Mouse (Mus musculus): ENCODE measurements around the gene Kbtbd12. TPM values are rescaled to one million over a fixed set of nuclear protein-coding genes. Genes with fewer than 3 reads are reported as not detected.

Kbtbd12 gene
- polyA plus RNA-seq, 1 experiment from 2014 or later = 0.33 TPM

GRCm38 (mm10) chr6:88583950-88584349 lies 53.8 kb downstream of the Kbtbd12 start:
- no peaks in the 10 kb centered on the region for H3K36me3 ChIP-seq (ENCODE audit: control insufficient read depth, insufficient read depth, low read length)
- WGBS = 87% methylated on average over 4 of the region's 4 CpGs
- no peak overlapping the region for H3K4me2 ChIP-seq (ENCODE audit: low read length)
- H3K9ac ChIP-seq (replicated peaks; ENCODE audit: low read length) = no peak overlapping the region
- H3K4me3 ChIP-seq (replicated peaks; ENCODE audit: low read depth, low read length) = no peak overlapping the region
- no peaks in the 10 kb centered on the region for H3K4me1 ChIP-seq (ENCODE audit: control insufficient read depth, insufficient read depth, low read length)
- no peak overlapping the region for H3K27ac ChIP-seq (replicated peaks; ENCODE audit: low read depth, low read length)
- no peaks in the 10 kb centered on the region for H3K9me3 ChIP-seq (ENCODE audit: control insufficient read depth, low read length)
- no peaks in the 10 kb centered on the region for H3K27me3 ChIP-seq (ENCODE audit: control insufficient read depth, insufficient read depth, low read length)
- ATAC-seq (ENCODE audit: low FRiP score, low TSS enrichment) (no peak), DNase-seq (no peak)

- Histone ChIP-seq H3K4me3 (replicated peaks; ENCODE audit: low read depth, low read length) (no peak overlapping the region), H3K9me3 (ENCODE audit: control insufficient read depth, low read length) (no peaks in the 10 kb centered on the region), H3K27ac (replicated peaks; ENCODE audit: low read depth, low read length) (no peak overlapping the region), H3K4me2 (ENCODE audit: low read length) (no peak overlapping the region), H3K4me1 (ENCODE audit: control insufficient read depth, insufficient read depth, low read length) (no peaks in the 10 kb centered on the region), H3K36me3 (ENCODE audit: control insufficient read depth, insufficient read depth, low read length) (no peaks in the 10 kb centered on the region), H3K27me3 (ENCODE audit: control insufficient read depth, insufficient read depth, low read length) (no peaks in the 10 kb centered on the region), H3K9ac (replicated peaks; ENCODE audit: low read length) (no peak overlapping the region)
- DNase-seq = no peak
- no peak for ATAC-seq (ENCODE audit: low FRiP score, low TSS enrichment)
- 91% methylated on average over 11 of the region's 11 CpGs for WGBS
Measured at GRCm38 (mm10) chr6:88576495-88576894, 61.3 kb downstream of the Kbtbd12 start.

GRCm38 (mm10) chr6:88566676-88567075 lies 71.1 kb downstream of the Kbtbd12 start:
- Histone ChIP-seq H3K9me3 (ENCODE audit: control insufficient read depth, low read length) (no peaks in the 10 kb centered on the region), H3K27me3 (ENCODE audit: control insufficient read depth, insufficient read depth, low read length) (peaks cover 20% of the 10 kb centered on the region), H3K9ac (replicated peaks; ENCODE audit: low read length) (no peak overlapping the region), H3K4me3 (replicated peaks; ENCODE audit: low read depth, low read length) (no peak overlapping the region), H3K4me2 (ENCODE audit: low read length) (peak overlapping the region; percentile 3; the same call in 1 of the 2 replicates), H3K27ac (replicated peaks; ENCODE audit: low read depth, low read length) (no peak overlapping the region), H3K4me1 (ENCODE audit: control insufficient read depth, insufficient read depth, low read length) (no peaks in the 10 kb centered on the region), H3K36me3 (ENCODE audit: control insufficient read depth, insufficient read depth, low read length) (no peaks in the 10 kb centered on the region)
- DNase-seq = peak; percentile 15
- 5% methylated on average over 7 of the region's 7 CpGs for WGBS
- ATAC-seq (ENCODE audit: low FRiP score, low TSS enrichment) = no peak

- Histone ChIP-seq H3K27ac (replicated peaks; ENCODE audit: low read depth, low read length) (no peak overlapping the region), H3K4me2 (ENCODE audit: low read length) (no peak overlapping the region), H3K9me3 (ENCODE audit: control insufficient read depth, low read length) (no peaks in the 10 kb centered on the region), H3K4me1 (ENCODE audit: control insufficient read depth, insufficient read depth, low read length) (no peaks in the 10 kb centered on the region), H3K36me3 (ENCODE audit: control insufficient read depth, insufficient read depth, low read length) (no peaks in the 10 kb centered on the region), H3K4me3 (replicated peaks; ENCODE audit: low read depth, low read length) (no peak overlapping the region), H3K27me3 (ENCODE audit: control insufficient read depth, insufficient read depth, low read length) (peaks cover 20% of the 10 kb centered on the region), H3K9ac (replicated peaks; ENCODE audit: low read length) (no peak overlapping the region)
- ATAC-seq (ENCODE audit: low FRiP score, low TSS enrichment) (no peak), DNase-seq (peak; percentile 59)
- 32% methylated on average over 6 of the region's 6 CpGs for WGBS
Measured at GRCm38 (mm10) chr6:88565033-88565432, 72.7 kb downstream of the Kbtbd12 start.

GRCm38 (mm10) chr6:88560156-88560555 lies 77.6 kb downstream of the Kbtbd12 start:
- ATAC-seq (ENCODE audit: low FRiP score, low TSS enrichment) = no peak
- DNase-seq = no peak
- peaks cover 6% of the 10 kb centered on the region for H3K27me3 ChIP-seq (ENCODE audit: control insufficient read depth, insufficient read depth, low read length)
- H3K9ac ChIP-seq (replicated peaks; ENCODE audit: low read length) = no peak overlapping the region
- no peak overlapping the region for H3K4me3 ChIP-seq (replicated peaks; ENCODE audit: low read depth, low read length)
- no peak overlapping the region for H3K27ac ChIP-seq (replicated peaks; ENCODE audit: low read depth, low read length)
- no peak overlapping the region for H3K4me2 ChIP-seq (ENCODE audit: low read length)
- no peaks in the 10 kb centered on the region for H3K4me1 ChIP-seq (ENCODE audit: control insufficient read depth, insufficient read depth, low read length)
- H3K9me3 ChIP-seq (ENCODE audit: control insufficient read depth, low read length) = no peaks in the 10 kb centered on the region
- WGBS = 96% methylated on average over 4 of the region's 4 CpGs
- no peaks in the 10 kb centered on the region for H3K36me3 ChIP-seq (ENCODE audit: control insufficient read depth, insufficient read depth, low read length)

- WGBS = 19% methylated on average over 5 of the region's 5 CpGs
- ATAC-seq (ENCODE audit: low FRiP score, low TSS enrichment) (no peak), DNase-seq (peak; percentile 58)
Measured at GRCm38 (mm10) chr6:88559688-88560087, 78.1 kb downstream of the Kbtbd12 start.

GRCm38 (mm10) chr6:88558076-88558475 lies 79.7 kb downstream of the Kbtbd12 start:
- H3K9me3 ChIP-seq (ENCODE audit: control insufficient read depth, low read length) = no peaks in the 10 kb centered on the region
- no peak overlapping the region for H3K4me3 ChIP-seq (replicated peaks; ENCODE audit: low read depth, low read length)
- DNase-seq (no peak), ATAC-seq (ENCODE audit: low FRiP score, low TSS enrichment) (no peak)
- no peak overlapping the region for H3K4me2 ChIP-seq (ENCODE audit: low read length)
- no peak overlapping the region for H3K27ac ChIP-seq (replicated peaks; ENCODE audit: low read depth, low read length)
- H3K9ac ChIP-seq (replicated peaks; ENCODE audit: low read length) = no peak overlapping the region
- no peaks in the 10 kb centered on the region for H3K4me1 ChIP-seq (ENCODE audit: control insufficient read depth, insufficient read depth, low read length)
- no peaks in the 10 kb centered on the region for H3K27me3 ChIP-seq (ENCODE audit: control insufficient read depth, insufficient read depth, low read length)
- WGBS = 78% methylated on average over 1 of the region's 1 CpGs
- no peaks in the 10 kb centered on the region for H3K36me3 ChIP-seq (ENCODE audit: control insufficient read depth, insufficient read depth, low read length)

More at GRCm38 (mm10) chr6:88559688-88560087, 78.1 kb downstream of the Kbtbd12 start:
- Histone ChIP-seq H3K27ac (replicated peaks; ENCODE audit: low read depth, low read length) (no peak overlapping the region), H3K4me2 (ENCODE audit: low read length) (no peak overlapping the region), H3K4me3 (replicated peaks; ENCODE audit: low read depth, low read length) (no peak overlapping the region), H3K36me3 (ENCODE audit: control insufficient read depth, insufficient read depth, low read length) (no peaks in the 10 kb centered on the region), H3K9ac (replicated peaks; ENCODE audit: low read length) (no peak overlapping the region), H3K27me3 (ENCODE audit: control insufficient read depth, insufficient read depth, low read length) (peaks cover 3% of the 10 kb centered on the region; the same call in 1 of the 2 replicates), H3K9me3 (ENCODE audit: control insufficient read depth, low read length) (no peaks in the 10 kb centered on the region), H3K4me1 (ENCODE audit: control insufficient read depth, insufficient read depth, low read length) (no peaks in the 10 kb centered on the region)

GRCm38 (mm10) chr6:88557548-88557947 lies 80.2 kb downstream of the Kbtbd12 start:
- ATAC-seq (ENCODE audit: low FRiP score, low TSS enrichment) (no peak), DNase-seq (peak; percentile 8)
- Histone ChIP-seq H3K4me3 (replicated peaks; ENCODE audit: low read depth, low read length) (no peak overlapping the region), H3K27me3 (ENCODE audit: control insufficient read depth, insufficient read depth, low read length) (no peaks in the 10 kb centered on the region), H3K27ac (replicated peaks; ENCODE audit: low read depth, low read length) (no peak overlapping the region), H3K9ac (replicated peaks; ENCODE audit: low read length) (no peak overlapping the region), H3K36me3 (ENCODE audit: control insufficient read depth, insufficient read depth, low read length) (no peaks in the 10 kb centered on the region), H3K9me3 (ENCODE audit: control insufficient read depth, low read length) (no peaks in the 10 kb centered on the region), H3K4me1 (ENCODE audit: control insufficient read depth, insufficient read depth, low read length) (no peaks in the 10 kb centered on the region), H3K4me2 (ENCODE audit: low read length) (no peak overlapping the region)
- 13% methylated on average over 4 of the region's 4 CpGs for WGBS

GRCm38 (mm10) chr6:88549916-88550315 lies 87.8 kb downstream of the Kbtbd12 start:
- WGBS = 82% methylated on average over 2 of the region's 2 CpGs
- Histone ChIP-seq H3K9me3 (ENCODE audit: control insufficient read depth, low read length) (no peaks in the 10 kb centered on the region), H3K4me2 (ENCODE audit: low read length) (no peak overlapping the region), H3K4me1 (ENCODE audit: control insufficient read depth, insufficient read depth, low read length) (peaks cover 10% of the 10 kb centered on the region), H3K27me3 (ENCODE audit: control insufficient read depth, insufficient read depth, low read length) (no peaks in the 10 kb centered on the region), H3K9ac (replicated peaks; ENCODE audit: low read length) (no peak overlapping the region), H3K36me3 (ENCODE audit: control insufficient read depth, insufficient read depth, low read length) (no peaks in the 10 kb centered on the region), H3K27ac (replicated peaks; ENCODE audit: low read depth, low read length) (no peak overlapping the region), H3K4me3 (replicated peaks; ENCODE audit: low read depth, low read length) (no peak overlapping the region)
- ATAC-seq (ENCODE audit: low FRiP score, low TSS enrichment) = no peak
- no peak for DNase-seq
